In genomic region chr2:99558070-99558611, GRCm38 (mm10) we compare ENCODE assay signal across 32 mouse cellular contexts.
"Had no signal": no experiment of that assay in that cellular context is flagged by ENCODE, and none has a peak within 500 bp of the region (broad histone marks: within the 10 kb centered on the region; RNA-seq: fewer than 3 reads in every experiment).

No protein-coding gene starts in this region.

- H3K4me2 ChIP-seq: limb, embryonic 12.5 days; limb, embryonic 13.5 days; limb, embryonic 15.5 days; liver, embryonic 11.5 days; liver, embryonic 12.5 days; liver, embryonic 13.5 days; liver, embryonic 15.5 days; lung, embryonic 14.5 days; lung, embryonic 15.5 days; midbrain, embryonic 11.5 days; midbrain, embryonic 12.5 days; midbrain, embryonic 13.5 days; midbrain, embryonic 15.5 days; neural tube, embryonic 12.5 days; neural tube, embryonic 13.5 days had no signal

- H3K36me3 ChIP-seq: limb, embryonic 10.5 days; limb, embryonic 12.5 days; limb, embryonic 13.5 days; limb, embryonic 15.5 days; liver, embryonic 12.5 days; liver, embryonic 13.5 days; liver, embryonic 15.5 days; lung, embryonic 15.5 days; midbrain, embryonic 10.5 days; midbrain, embryonic 12.5 days; midbrain, embryonic 13.5 days; midbrain, embryonic 15.5 days; neural tube, embryonic 12.5 days; neural tube, embryonic 13.5 days had no signal

- H3K4me1 ChIP-seq: limb, embryonic 10.5 days; limb, embryonic 12.5 days; limb, embryonic 13.5 days; limb, embryonic 15.5 days; liver, embryonic 12.5 days; liver, embryonic 13.5 days; liver, embryonic 15.5 days; lung, embryonic 15.5 days; megakaryocyte, embryonic 14.5 days; midbrain, embryonic 10.5 days; midbrain, embryonic 12.5 days; midbrain, embryonic 13.5 days; midbrain, embryonic 15.5 days; neural tube, embryonic 12.5 days; neural tube, embryonic 13.5 days had no signal

- H3K9ac ChIP-seq: limb, embryonic 12.5 days; limb, embryonic 13.5 days; limb, embryonic 15.5 days; liver, embryonic 12.5 days; liver, embryonic 13.5 days; liver, embryonic 14.5 days; liver, embryonic 15.5 days; liver, postnatal 0 days; lung, embryonic 14.5 days; lung, embryonic 15.5 days; midbrain, embryonic 12.5 days; midbrain, embryonic 13.5 days; midbrain, embryonic 15.5 days; neural tube, embryonic 12.5 days; neural tube, embryonic 13.5 days had no signal

- H3K27me3 ChIP-seq: limb, embryonic 12.5 days; limb, embryonic 13.5 days; limb, embryonic 15.5 days; liver, embryonic 12.5 days; liver, embryonic 13.5 days; liver, embryonic 15.5 days; lung, embryonic 15.5 days; megakaryocyte, embryonic 14.5 days; midbrain, embryonic 12.5 days; midbrain, embryonic 13.5 days; midbrain, embryonic 15.5 days; neural tube, embryonic 12.5 days; neural tube, embryonic 13.5 days had no signal

- ATAC-seq: liver, embryonic 12.5 days; liver, postnatal 0 days; lung, postnatal 0 days; midbrain, embryonic 13.5 days; midbrain, embryonic 15.5 days; midbrain, embryonic 16.5 days had no signal

- H3K4me3 ChIP-seq: limb, embryonic 10.5 days; limb, embryonic 12.5 days; limb, embryonic 13.5 days; limb, embryonic 15.5 days; liver, embryonic 12.5 days; liver, embryonic 13.5 days; liver, embryonic 15.5 days; lung, embryonic 15.5 days; megakaryocyte, embryonic 14.5 days; midbrain, embryonic 10.5 days; midbrain, embryonic 12.5 days; midbrain, embryonic 13.5 days; midbrain, embryonic 15.5 days; myocyte; neural tube, embryonic 12.5 days; neural tube, embryonic 13.5 days had no signal

- DNase-seq: left cerebral cortex, postnatal 4 days; liver; liver, embryonic 13.5 days; liver, postnatal 0 days; lung, adult 18-20 months; lung, adult 2 months; lung, embryonic 14.5 days; lung, postnatal 10 days; lung, postnatal 14 days; lung, postnatal 36 days; lung, postnatal 4 days had no signal

- H3K9me3 ChIP-seq: limb, embryonic 10.5 days; limb, embryonic 12.5 days; limb, embryonic 15.5 days; liver, embryonic 13.5 days; liver, embryonic 15.5 days; lung, embryonic 15.5 days; midbrain, embryonic 10.5 days; midbrain, embryonic 12.5 days; midbrain, embryonic 13.5 days; midbrain, embryonic 15.5 days; neural tube, embryonic 12.5 days; neural tube, embryonic 13.5 days had no signal

- H3K27ac ChIP-seq: limb, embryonic 10.5 days; limb, embryonic 12.5 days; limb, embryonic 13.5 days; limb, embryonic 15.5 days; liver, embryonic 12.5 days; liver, embryonic 13.5 days; liver, embryonic 14.5 days; liver, embryonic 15.5 days; lung, embryonic 15.5 days; macrophage; midbrain, embryonic 10.5 days; midbrain, embryonic 12.5 days; midbrain, embryonic 13.5 days; midbrain, embryonic 15.5 days; neural tube, embryonic 12.5 days; neural tube, embryonic 13.5 days had no signal
